Mouse (Mus musculus) CH12F3 (cell line): ENCODE data around the gene Csrp2.

Experiments
- in situ Hi-C: fragments of 300-500 bp; cut with MboI; formaldehyde crosslinking; loops from 2 replicates; pipeline ENCODE4 v1.14.3; 2020; ENCODE audit warnings: low sequenced_read_pairs

The Csrp2 gene

GRCm38 (mm10) chr10:110919531-110920343 lies at the start of gene Csrp2:
TSS of gene Csrp2 (plus strand) at chr10:110919789.
- in situ Hi-C loops: no loop called here

GRCm38 (mm10) chr10:110874853-110875252 lies 44.7 kb upstream of the Csrp2 start:
- in situ Hi-C loops: no loop called here

- in situ Hi-C loops: no loop called here
Observed at GRCm38 (mm10) chr10:110876956-110877355, 42.6 kb upstream of the Csrp2 start.

- in situ Hi-C loops: no loop called here
Observed at GRCm38 (mm10) chr10:110877851-110878250, 41.7 kb upstream of the Csrp2 start.

GRCm38 (mm10) chr10:110878641-110879040 lies 40.9 kb upstream of the Csrp2 start:
- in situ Hi-C loops: no loop called here

GRCm38 (mm10) chr10:110879426-110880066 lies 40.0 kb upstream of the Csrp2 start:
- in situ Hi-C loops: no loop called here

GRCm38 (mm10) chr10:110881346-110881745 lies 38.2 kb upstream of the Csrp2 start:
- in situ Hi-C loops: no loop called here

- in situ Hi-C loops: no loop called here
Observed at GRCm38 (mm10) chr10:110882701-110883100, 36.9 kb upstream of the Csrp2 start.

GRCm38 (mm10) chr10:110890656-110891272 lies 28.8 kb upstream of the Csrp2 start:
- in situ Hi-C loops: no loop called here

GRCm38 (mm10) chr10:110899744-110900501 lies 19.7 kb upstream of the Csrp2 start:
- in situ Hi-C loops: no loop called here

GRCm38 (mm10) chr10:110903862-110904261 lies 15.7 kb upstream of the Csrp2 start:
- in situ Hi-C loops: no loop called here

GRCm38 (mm10) chr10:110916666-110917344 lies 2.8 kb upstream of the Csrp2 start:
- in situ Hi-C loops: no loop called here

GRCm38 (mm10) chr10:110917521-110917920 lies 2.1 kb upstream of the Csrp2 start:
- in situ Hi-C loops: no loop called here

GRCm38 (mm10) chr10:110918414-110919391 lies 886 bp upstream of the Csrp2 start:
- in situ Hi-C loops: no loop called here

- in situ Hi-C loops: no loop called here
Observed at GRCm38 (mm10) chr10:110920368-110920950, 870 bp downstream of the Csrp2 start.

GRCm38 (mm10) chr10:110921890-110922289 lies 2.3 kb downstream of the Csrp2 start:
- in situ Hi-C loops: no loop called here

- in situ Hi-C loops: no loop called here
Observed at GRCm38 (mm10) chr10:110922612-110923011, 3.0 kb downstream of the Csrp2 start.

- in situ Hi-C loops: no loop called here
Observed at GRCm38 (mm10) chr10:110927491-110927890, 7.9 kb downstream of the Csrp2 start.

GRCm38 (mm10) chr10:110929756-110930155 lies 10.2 kb downstream of the Csrp2 start:
- in situ Hi-C loops: no loop called here
